Mouse (Mus musculus): ENCODE data around the gene Xdh. TPM values are rescaled to one million over a fixed set of nuclear protein-coding genes. Genes with fewer than 3 reads are reported as not detected.

Xdh gene
- total and polyA plus RNA-seq, 3 experiments: 51.7 to 187 (median 134) TPM

GRCm38 (mm10) chr17:73879262-73879916 is 70.6 kb downstream of the Xdh start:
- no peak for TF ChIP-seq CTCF (IDR thresholded peaks at IDR 0.05)
- TF ChIP-seq EP300 (IDR thresholded peaks at IDR 0.05; ENCODE audit: insufficient read depth, low read depth, low read length): no peak
- no peak for TF ChIP-seq POLR2A (IDR thresholded peaks at IDR 0.05; ENCODE audit: insufficient read depth, low read depth, low read length)
- intact Hi-C loops (cut with DNase I): no loop called here
- H3K4me1 ChIP-seq (ENCODE audit: control insufficient read depth, insufficient read depth, low read length): no peaks in the 10 kb centered on the region
- 88% methylated on average over 10 of the region's 10 CpGs for WGBS
- no peaks in the 10 kb centered on the region for H3K27me3 ChIP-seq (ENCODE audit: control insufficient read depth, insufficient read depth, low read length)
- H3K79me2 ChIP-seq (replicated peaks; ENCODE audit: control insufficient read depth, insufficient read depth, low read length): no peaks in the 10 kb centered on the region
- no peak overlapping the region for H3K4me3 ChIP-seq
- H3K36me3 ChIP-seq (ENCODE audit: control insufficient read depth, insufficient read depth, low read length): no peaks in the 10 kb centered on the region
- DNase-seq: no peak
- no peak overlapping the region for H3K9ac ChIP-seq (ENCODE audit: low read depth, low read length)
- no peak overlapping the region for H3K27ac ChIP-seq

GRCm38 (mm10) chr17:73875674-73876073 is 74.3 kb downstream of the Xdh start:
- Histone ChIP-seq H3K4me3 (no peak overlapping the region), H3K79me2 (replicated peaks; ENCODE audit: control insufficient read depth, insufficient read depth, low read length) (no peaks in the 10 kb centered on the region), H3K27me3 (ENCODE audit: control insufficient read depth, insufficient read depth, low read length) (no peaks in the 10 kb centered on the region), H3K36me3 (ENCODE audit: control insufficient read depth, insufficient read depth, low read length) (no peaks in the 10 kb centered on the region), H3K9ac (ENCODE audit: low read depth, low read length) (no peak overlapping the region), H3K27ac (no peak overlapping the region), H3K4me1 (ENCODE audit: control insufficient read depth, insufficient read depth, low read length) (no peaks in the 10 kb centered on the region)
- intact Hi-C loops (cut with DNase I): no loop called here
- no peak for TF ChIP-seq POLR2A (IDR thresholded peaks at IDR 0.05; ENCODE audit: insufficient read depth, low read depth, low read length)
- TF ChIP-seq CTCF (IDR thresholded peaks at IDR 0.05): no peak
- TF ChIP-seq EP300 (IDR thresholded peaks at IDR 0.05; ENCODE audit: insufficient read depth, low read depth, low read length): no peak
- WGBS: 71% methylated on average over 7 of the region's 7 CpGs
- DNase-seq: no peak

- no peaks in the 10 kb centered on the region for H3K79me2 ChIP-seq (replicated peaks; ENCODE audit: control insufficient read depth, insufficient read depth, low read length)
- DNase-seq: no peak
- TF ChIP-seq POLR2A (IDR thresholded peaks at IDR 0.05; ENCODE audit: insufficient read depth, low read depth, low read length) (no peak), CTCF (IDR thresholded peaks at IDR 0.05) (no peak), EP300 (IDR thresholded peaks at IDR 0.05; ENCODE audit: insufficient read depth, low read depth, low read length) (no peak)
- no peaks in the 10 kb centered on the region for H3K4me1 ChIP-seq (ENCODE audit: control insufficient read depth, insufficient read depth, low read length)
- intact Hi-C loops (cut with DNase I): no loop called here
- no peaks in the 10 kb centered on the region for H3K27me3 ChIP-seq (ENCODE audit: control insufficient read depth, insufficient read depth, low read length)
- H3K27ac ChIP-seq: no peak overlapping the region
- H3K4me3 ChIP-seq: no peak overlapping the region
- H3K36me3 ChIP-seq (ENCODE audit: control insufficient read depth, insufficient read depth, low read length): no peaks in the 10 kb centered on the region
- 42% methylated on average over 4 of the region's 4 CpGs for WGBS
- no peak overlapping the region for H3K9ac ChIP-seq (ENCODE audit: low read depth, low read length)
Measured at GRCm38 (mm10) chr17:73875268-73875667, 74.7 kb downstream of the Xdh start.

- Histone ChIP-seq H3K9ac (ENCODE audit: low read depth, low read length) (no peak overlapping the region), H3K27ac (no peak overlapping the region), H3K27me3 (ENCODE audit: control insufficient read depth, insufficient read depth, low read length) (no peaks in the 10 kb centered on the region), H3K4me1 (ENCODE audit: control insufficient read depth, insufficient read depth, low read length) (no peaks in the 10 kb centered on the region), H3K4me3 (no peak overlapping the region), H3K79me2 (replicated peaks; ENCODE audit: control insufficient read depth, insufficient read depth, low read length) (no peaks in the 10 kb centered on the region), H3K36me3 (ENCODE audit: control insufficient read depth, insufficient read depth, low read length) (no peaks in the 10 kb centered on the region)
- no peak for TF ChIP-seq POLR2A (IDR thresholded peaks at IDR 0.05; ENCODE audit: insufficient read depth, low read depth, low read length)
- TF ChIP-seq CTCF (IDR thresholded peaks at IDR 0.05): no peak
- no peak for TF ChIP-seq EP300 (IDR thresholded peaks at IDR 0.05; ENCODE audit: insufficient read depth, low read depth, low read length)
- intact Hi-C loops (cut with DNase I): no loop called here
- no peak for DNase-seq
- WGBS: 85% methylated on average over 14 of the region's 14 CpGs
Measured at GRCm38 (mm10) chr17:73870956-73871605, 78.9 kb downstream of the Xdh start.

- Histone ChIP-seq H3K9ac (ENCODE audit: low read depth, low read length) (no peak overlapping the region), H3K27me3 (ENCODE audit: control insufficient read depth, insufficient read depth, low read length) (no peaks in the 10 kb centered on the region), H3K36me3 (ENCODE audit: control insufficient read depth, insufficient read depth, low read length) (no peaks in the 10 kb centered on the region), H3K79me2 (replicated peaks; ENCODE audit: control insufficient read depth, insufficient read depth, low read length) (no peaks in the 10 kb centered on the region), H3K4me3 (no peak overlapping the region), H3K4me1 (ENCODE audit: control insufficient read depth, insufficient read depth, low read length) (no peaks in the 10 kb centered on the region), H3K27ac (no peak overlapping the region)
- no peak for TF ChIP-seq CTCF (IDR thresholded peaks at IDR 0.05)
- TF ChIP-seq EP300 (IDR thresholded peaks at IDR 0.05; ENCODE audit: insufficient read depth, low read depth, low read length): no peak
- no peak for TF ChIP-seq POLR2A (IDR thresholded peaks at IDR 0.05; ENCODE audit: insufficient read depth, low read depth, low read length)
- no peak for DNase-seq
- 92% methylated on average over 9 of the region's 9 CpGs for WGBS
- intact Hi-C loops (cut with DNase I): no loop called here
Measured at GRCm38 (mm10) chr17:73869008-73869685, 80.8 kb downstream of the Xdh start.

GRCm38 (mm10) chr17:73853717-73854116 is 96.3 kb downstream of the Xdh start:
- Histone ChIP-seq H3K36me3 (ENCODE audit: control insufficient read depth, insufficient read depth, low read length) (no peaks in the 10 kb centered on the region), H3K27me3 (ENCODE audit: control insufficient read depth, insufficient read depth, low read length) (no peaks in the 10 kb centered on the region), H3K79me2 (replicated peaks; ENCODE audit: control insufficient read depth, insufficient read depth, low read length) (no peaks in the 10 kb centered on the region), H3K4me3 (no peak overlapping the region), H3K9ac (ENCODE audit: low read depth, low read length) (no peak overlapping the region), H3K4me1 (ENCODE audit: control insufficient read depth, insufficient read depth, low read length) (peaks cover 1% of the 10 kb centered on the region; the same call in 1 of the 2 replicates), H3K27ac (no peak overlapping the region)
- no peak for DNase-seq
- intact Hi-C loops (cut with DNase I): no loop called here
- TF ChIP-seq POLR2A (IDR thresholded peaks at IDR 0.05; ENCODE audit: insufficient read depth, low read depth, low read length) (no peak), CTCF (IDR thresholded peaks at IDR 0.05) (no peak), EP300 (IDR thresholded peaks at IDR 0.05; ENCODE audit: insufficient read depth, low read depth, low read length) (no peak)
- 77% methylated on average over 4 of the region's 4 CpGs for WGBS
